In the genomic region with DNA sequence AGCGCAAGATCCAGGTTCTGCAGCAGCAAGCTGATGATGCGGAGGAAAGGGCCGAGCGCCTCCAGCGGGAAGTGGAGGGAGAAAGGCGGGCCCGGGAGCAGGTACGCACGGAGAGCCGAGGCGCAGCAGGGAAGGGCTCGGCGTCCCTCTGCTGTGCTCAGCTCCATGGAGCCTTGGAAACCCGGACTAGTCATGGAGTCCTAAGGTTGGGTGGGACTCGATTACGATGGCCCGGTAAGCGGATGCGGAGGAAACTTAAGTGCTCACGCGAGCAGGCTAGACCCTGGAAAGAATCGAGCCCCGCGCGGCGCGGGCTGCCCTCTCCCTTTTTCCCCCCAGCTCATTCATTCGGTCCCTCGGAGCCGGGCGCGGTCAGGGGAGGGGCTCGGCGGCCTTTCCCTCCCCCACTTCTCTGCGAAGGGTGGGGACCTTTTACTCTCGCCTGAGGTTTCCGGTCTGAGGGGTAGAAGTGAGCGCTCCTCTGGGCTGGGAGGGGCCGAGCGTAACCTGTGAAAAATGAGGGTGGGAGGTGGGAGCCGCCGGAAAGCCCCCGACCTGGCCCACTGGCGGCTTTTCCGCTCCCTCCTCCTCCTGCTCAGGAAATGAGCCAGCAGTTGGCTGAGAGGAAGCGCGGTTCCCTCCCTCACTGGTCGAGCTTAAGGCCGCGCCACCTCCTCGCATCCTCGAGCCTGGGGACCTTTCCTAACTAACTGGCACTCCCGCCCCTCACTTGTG, we compare ENCODE assay signal across 8 mouse cellular contexts. TPM values are rescaled to one million over a fixed set of nuclear protein-coding genes. Genes with fewer than 3 reads are reported as not detected.
A peak's percentile ranks its signal among the peaks of the same experiment; 100 is the strongest.
DNase-seq lines count a peak whose midpoint lies in the region; ATAC-seq and TF ChIP-seq lines count a peak whose summit lies in the region.

No protein-coding gene starts in this region.

- no peaks in the 10 kb centered on the region for H3K9me3 ChIP-seq in heart, embryonic 10.5 days
- no peaks in the 10 kb centered on the region for H3K9me3 ChIP-seq in liver, embryonic 13.5 days (replicated peaks)
- no peaks in the 10 kb centered on the region for H3K9me3 ChIP-seq in stomach, embryonic 14.5 days (ENCODE audit: control insufficient read depth, low read depth, low read length)

- peak overlapping the region; percentile 98 for H3K27ac ChIP-seq in bone marrow macrophage, adult 2 months (ENCODE audit: insufficient read depth, low read depth, low read length)
- H3K27ac ChIP-seq in embryonic fibroblast, embryonic 13.5 days (ENCODE audit: insufficient read depth, low read length), result peak overlapping the region; percentile 97
- H3K27ac ChIP-seq in heart, embryonic 10.5 days, result peak overlapping the region; percentile 95
- peak overlapping the region; percentile 99 for H3K27ac ChIP-seq in liver, embryonic 13.5 days
- H3K27ac ChIP-seq in stomach, embryonic 14.5 days (ENCODE audit: low read length), result peak overlapping the region; percentile 97

- no peak for TF ChIP-seq POLR2A in bone marrow macrophage, adult 2 months (IDR thresholded peaks at IDR 0.05; ENCODE audit: borderline replicate concordance, low read depth, low read length)
- peak; percentile 84 for TF ChIP-seq POLR2A in embryonic fibroblast, embryonic 13.5 days (IDR thresholded peaks at IDR 0.05; ENCODE audit: low read depth, low read length)

- peak; percentile 67 for ATAC-seq in liver, embryonic 13.5 days (ENCODE audit: low read depth)
- peak; percentile 62 for ATAC-seq in stomach, embryonic 14.5 days (ENCODE audit: insufficient number of reproducible peaks, insufficient read depth, low FRiP score, low read depth)

- DNase-seq in CD4-positive, CD25-positive, alpha-beta regulatory T cell, adult 2 months (ENCODE audit: low read depth, low spot score), result peak; percentile 92
- DNase-seq in heart, embryonic 10.5 days (ENCODE audit: low spot score), result peak; percentile 95
- DNase-seq in kidney, adult 9 months, result peak; percentile 71
- peak; percentile 66 for DNase-seq in liver, embryonic 13.5 days
- DNase-seq in naive thymus-derived CD4-positive, alpha-beta T cell, adult 2 months (ENCODE audit: low read depth), result peak; percentile 92

- peaks cover 26% of the 10 kb centered on the region for H3K4me1 ChIP-seq in bone marrow macrophage, adult 2 months (ENCODE audit: control insufficient read depth, insufficient read depth, low read length)
- H3K4me1 ChIP-seq in embryonic fibroblast, embryonic 13.5 days (ENCODE audit: control insufficient read depth, insufficient read depth, low read length), result peaks cover 20% of the 10 kb centered on the region
- peaks cover 54% of the 10 kb centered on the region for H3K4me1 ChIP-seq in heart, embryonic 10.5 days
- H3K4me1 ChIP-seq in liver, embryonic 13.5 days (replicated peaks), result peaks cover 72% of the 10 kb centered on the region
- H3K4me1 ChIP-seq in stomach, embryonic 14.5 days (ENCODE audit: control insufficient read depth, insufficient read depth, low read length), result peaks cover 38% of the 10 kb centered on the region

- peak overlapping the region; percentile 90 for H3K4me3 ChIP-seq in bone marrow macrophage, adult 2 months (ENCODE audit: insufficient read depth, low read length)
- peak overlapping the region; percentile 95 for H3K4me3 ChIP-seq in embryonic fibroblast, embryonic 13.5 days (ENCODE audit: insufficient read depth, low read length)
- H3K4me3 ChIP-seq in heart, embryonic 10.5 days, result peak overlapping the region; percentile 85
- H3K4me3 ChIP-seq in liver, embryonic 13.5 days (replicated peaks), result peak overlapping the region; percentile 93
- H3K4me3 ChIP-seq in stomach, embryonic 14.5 days (ENCODE audit: low read depth, low read length), result peak overlapping the region; percentile 72

- H3K27me3 ChIP-seq in heart, embryonic 10.5 days (ENCODE audit: insufficient read depth, poor library complexity, severe bottlenecking), result no peaks in the 10 kb centered on the region
- 0 out of 2 replicates have a peak, but pooled peaks cover 3% of the 10 kb centered on the region for H3K27me3 ChIP-seq in liver, embryonic 13.5 days
- no peaks in the 10 kb centered on the region for H3K27me3 ChIP-seq in stomach, embryonic 14.5 days (ENCODE audit: control insufficient read depth, insufficient read depth, low read length)

- WGBS in heart, embryonic 10.5 days, result under 1% methylated on average over 53 of the region's 53 CpGs
- whole genome bisulfite sequencing in liver, embryonic 13.5 days (ENCODE audit: insufficient replicate concordance), result under 1% methylated on average over 53 of the region's 53 CpGs
- WGBS in stomach, embryonic 14.5 days, result under 1% methylated on average over 53 of the region's 53 CpGs

- no peak for TF ChIP-seq CTCF in bone marrow macrophage, adult 2 months (IDR thresholded peaks at IDR 0.05; ENCODE audit: low read depth, low read length)
- no peak for TF ChIP-seq CTCF in embryonic fibroblast, embryonic 13.5 days (IDR thresholded peaks at IDR 0.05; ENCODE audit: borderline replicate concordance, insufficient read depth, low read length)

- peak overlapping the region; percentile 90 for H3K9ac ChIP-seq in liver, embryonic 13.5 days
- peak overlapping the region; percentile 76 for H3K9ac ChIP-seq in stomach, embryonic 14.5 days (replicated peaks; ENCODE audit: low read depth, low read length)

- H3K4me2 ChIP-seq in liver, embryonic 13.5 days, result peak overlapping the region; percentile 95
- H3K4me2 ChIP-seq in stomach, embryonic 14.5 days (replicated peaks; ENCODE audit: low read depth, low read length), result peak overlapping the region; percentile 73

- 0 out of 2 replicates have a peak, but pooled peaks cover 4% of the 10 kb centered on the region for H3K36me3 ChIP-seq in heart, embryonic 10.5 days
- no peaks in the 10 kb centered on the region for H3K36me3 ChIP-seq in liver, embryonic 13.5 days
- H3K36me3 ChIP-seq in stomach, embryonic 14.5 days (ENCODE audit: control insufficient read depth, insufficient read depth, low read length), result no peaks in the 10 kb centered on the region; the same call in 1 of the 2 replicates

RNA-seq across cellular contexts. Expression of a gene that starts 7.5 kb away (rescaled TPM):
- 739 and 786 TPM in 2 replicates for polyA plus RNA-seq in bone marrow macrophage, adult 2 months (2012; ENCODE audit: insufficient read depth, insufficient read length, missing spikeins)
- polyA plus RNA-seq in embryonic fibroblast, embryonic 13.5 days (2011; ENCODE audit: insufficient read length, low read depth, missing spikeins), result 498 and 523 TPM in 2 replicates
- 391 and 489 TPM in 2 replicates for polyA plus RNA-seq in heart, embryonic 10.5 days (2016; fragmentation: Nextera tagmentation; extraction: Ambion mirVana)
- polyA plus RNA-seq in liver, embryonic 13.5 days (2015; fragmentation: Nextera tagmentation; extraction: Ambion mirVana), result 246 and 283 TPM in 2 replicates
- 533 and 553 TPM in 2 replicates for polyA plus RNA-seq in stomach, embryonic 14.5 days (2014; fragmentation: Nextera tagmentation; extraction: Ambion mirVana)

RNA-seq across cellular contexts. Expression of a gene that starts 24.0 kb away (rescaled TPM):
- polyA plus RNA-seq in bone marrow macrophage, adult 2 months (2012; ENCODE audit: insufficient read depth, insufficient read length, missing spikeins), result 0.28 and 0.69 TPM in 2 replicates
- polyA plus RNA-seq in embryonic fibroblast, embryonic 13.5 days (2011; ENCODE audit: insufficient read length, low read depth, missing spikeins), result 0.86 and 0.99 TPM in 2 replicates
- polyA plus RNA-seq in heart, embryonic 10.5 days (2016; fragmentation: Nextera tagmentation; extraction: Ambion mirVana), result 0.46 and 0.48 TPM in 2 replicates
- 0.05 and 0.08 TPM in 2 replicates for polyA plus RNA-seq in liver, embryonic 13.5 days (2015; fragmentation: Nextera tagmentation; extraction: Ambion mirVana)
- polyA plus RNA-seq in stomach, embryonic 14.5 days (2014; fragmentation: Nextera tagmentation; extraction: Ambion mirVana), result 0.69 and 0.98 TPM in 2 replicates

RNA-seq across cellular contexts. Expression of a gene that starts 27.5 kb away (rescaled TPM):
- polyA plus RNA-seq in bone marrow macrophage, adult 2 months (2012; ENCODE audit: insufficient read depth, insufficient read length, missing spikeins), result 200 and 228 TPM in 2 replicates
- 241 and 256 TPM in 2 replicates for polyA plus RNA-seq in embryonic fibroblast, embryonic 13.5 days (2011; ENCODE audit: insufficient read length, low read depth, missing spikeins)
- polyA plus RNA-seq in heart, embryonic 10.5 days (2016; fragmentation: Nextera tagmentation; extraction: Ambion mirVana), result 174 and 197 TPM in 2 replicates
- 72.2 and 91.6 TPM in 2 replicates for polyA plus RNA-seq in liver, embryonic 13.5 days (2015; fragmentation: Nextera tagmentation; extraction: Ambion mirVana)
- polyA plus RNA-seq in stomach, embryonic 14.5 days (2014; fragmentation: Nextera tagmentation; extraction: Ambion mirVana), result 242 and 258 TPM in 2 replicates

RNA-seq across cellular contexts. Expression of a gene that starts 28.5 kb away (rescaled TPM):
- polyA plus RNA-seq in bone marrow macrophage, adult 2 months (2012; ENCODE audit: insufficient read depth, insufficient read length, missing spikeins), result 84.4 and 85.5 TPM in 2 replicates
- polyA plus RNA-seq in embryonic fibroblast, embryonic 13.5 days (2011; ENCODE audit: insufficient read length, low read depth, missing spikeins), result 110 and 114 TPM in 2 replicates
- 172 and 185 TPM in 2 replicates for polyA plus RNA-seq in heart, embryonic 10.5 days (2016; fragmentation: Nextera tagmentation; extraction: Ambion mirVana)
- polyA plus RNA-seq in liver, embryonic 13.5 days (2015; fragmentation: Nextera tagmentation; extraction: Ambion mirVana), result 99.3 and 110 TPM in 2 replicates
- 157 and 162 TPM in 2 replicates for polyA plus RNA-seq in stomach, embryonic 14.5 days (2014; fragmentation: Nextera tagmentation; extraction: Ambion mirVana)

Comparison
In these comparisons a context has a peak if more than half of its experiments do, and no peak if none do; other contexts are left out.
1. Peak in every context shown above with its lines: DNase-seq, ATAC-seq, H3K4me3 ChIP-seq and H3K27ac ChIP-seq.